Mouse (Mus musculus) G1E (cell line): ENCODE measurements at regions not wholly inside any gene's neighbourhood (a gene's known extent, or its start where the extent isn't known, plus 50 kb on each side); places are given as distances from the start of the nearest gene placed in this dataset.

Source experiments
- ATAC-seq: 2 replicates; pipeline ENCODE4 v1.8.0; 2016; ENCODE audit warnings: mild to moderate bottlenecking; ENCODE audit not compliant: insufficient number of reproducible peaks, poor library complexity, low FRiP score, severe bottlenecking; ENCODE audit errors: extremely low read depth
- DNase-seq: peaks from one replicate; pipeline ENCODE4 v3.0.0; 2012; ENCODE audit warnings: low spot score
- H3K27me3 ChIP-seq: 2 replicates; pipeline ENCODE4 v1.6.1; 2012; ENCODE audit warnings: mild to moderate bottlenecking, low read length, inconsistent platforms; ENCODE audit not compliant: insufficient read depth
- H3K36me3 ChIP-seq: replicated peaks from 2 replicates; pipeline ENCODE3; 2012; ENCODE audit warnings: mild to moderate bottlenecking, inconsistent platforms
- H3K4me1 ChIP-seq: 2 replicates; pipeline ENCODE4 v1.6.1; 2012; ENCODE audit warnings: low read depth, low read length, inconsistent platforms, mixed read lengths; ENCODE audit not compliant: insufficient read depth
- H3K4me3 ChIP-seq: 2 replicates; pipeline ENCODE4 v1.5.1; 2012; ENCODE audit warnings: low read depth, mild to moderate bottlenecking, inconsistent platforms, low read length, moderate library complexity, mixed read lengths
- H3K9me3 ChIP-seq: replicated peaks from 2 replicates; pipeline ENCODE4 v1.6.1; 2012; ENCODE audit warnings: inconsistent platforms
- CTCF ChIP-seq: IDR thresholded peaks from 2 replicates; pipeline ENCODE4 v1.5.1; 2012; ENCODE audit warnings: low read depth, low read length, inconsistent platforms, mixed read lengths
- GATA1 ChIP-seq: IDR thresholded peaks from 2 replicates; pipeline ENCODE4 v1.6.1; 2012; ENCODE audit warnings: borderline replicate concordance, low read length, inconsistent platforms, mixed read lengths
- GATA2 ChIP-seq: IDR thresholded peaks from 2 replicates; pipeline ENCODE4 v1.6.1; 2012; ENCODE audit warnings: low read depth, low read length, inconsistent platforms, borderline replicate concordance
- POLR2AphosphoS5 ChIP-seq: IDR thresholded peaks from 2 replicates; pipeline ENCODE4 v1.6.1; 2012; ENCODE audit warnings: low read depth, low read length, inconsistent platforms; ENCODE audit not compliant: insufficient replicate concordance
- TAL1 ChIP-seq: conservative IDR thresholded peaks from 2 replicates; pipeline ENCODE4 v1.6.1; 2012; ENCODE audit warnings: low read depth, low read length, inconsistent platforms, mixed read lengths

DNA sequence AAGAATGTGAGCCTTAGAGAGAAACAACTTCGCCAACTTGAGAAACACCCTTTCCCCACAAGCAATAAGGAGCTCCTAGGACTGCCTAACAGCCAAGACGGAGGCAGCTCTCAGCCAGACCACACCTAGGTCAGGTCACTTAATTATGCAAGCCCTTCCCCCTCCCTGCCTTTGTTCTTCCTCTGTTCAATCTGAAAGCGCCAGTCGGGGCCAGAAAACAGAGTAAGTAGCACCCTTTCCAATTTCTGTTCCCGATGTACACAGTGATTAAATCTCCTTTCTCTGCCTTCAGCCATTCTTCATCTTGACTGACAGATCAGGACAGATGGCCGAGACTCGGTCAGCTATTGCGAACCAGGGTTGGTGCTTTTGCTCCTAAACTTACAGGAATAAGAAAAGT is 177.0 kb upstream of the Sfrp2 start:
- no peaks in the 10 kb centered on the region for H3K27me3 ChIP-seq
- no peaks in the 10 kb centered on the region for H3K4me1 ChIP-seq
- no peaks in the 10 kb centered on the region for H3K9me3 ChIP-seq
- DNase-seq (no peak), ATAC-seq (no peak)
- H3K4me3 ChIP-seq, result no peak overlapping the region
- no peak for TF ChIP-seq CTCF
- TF ChIP-seq GATA2, result no peak
- no peak for TF ChIP-seq POLR2AphosphoS5
- no peak for TF ChIP-seq GATA1
- TF ChIP-seq TAL1, result no peak
- no peaks in the 10 kb centered on the region for H3K36me3 ChIP-seq

GRCm38 (mm10) chr3:83591206-83591605 is 174.9 kb upstream of the Sfrp2 start:
- TF ChIP-seq TAL1 (no peak), GATA1 (no peak), POLR2AphosphoS5 (no peak), CTCF (no peak), GATA2 (no peak)
- Histone ChIP-seq H3K4me1 (no peaks in the 10 kb centered on the region), H3K27me3 (no peaks in the 10 kb centered on the region), H3K36me3 (no peaks in the 10 kb centered on the region), H3K9me3 (no peaks in the 10 kb centered on the region), H3K4me3 (no peak overlapping the region)
- DNase-seq, result no peak
- ATAC-seq, result no peak

GRCm38 (mm10) chr3:83593321-83593720 is 172.8 kb upstream of the Sfrp2 start:
- DNase-seq (no peak), ATAC-seq (no peak)
- TF ChIP-seq TAL1, result no peak
- no peak for TF ChIP-seq GATA1
- no peak for TF ChIP-seq POLR2AphosphoS5
- TF ChIP-seq CTCF, result no peak
- TF ChIP-seq GATA2, result no peak
- no peak overlapping the region for H3K4me3 ChIP-seq
- H3K9me3 ChIP-seq, result no peaks in the 10 kb centered on the region
- no peaks in the 10 kb centered on the region for H3K4me1 ChIP-seq
- no peaks in the 10 kb centered on the region for H3K27me3 ChIP-seq
- no peaks in the 10 kb centered on the region for H3K36me3 ChIP-seq

DNA sequence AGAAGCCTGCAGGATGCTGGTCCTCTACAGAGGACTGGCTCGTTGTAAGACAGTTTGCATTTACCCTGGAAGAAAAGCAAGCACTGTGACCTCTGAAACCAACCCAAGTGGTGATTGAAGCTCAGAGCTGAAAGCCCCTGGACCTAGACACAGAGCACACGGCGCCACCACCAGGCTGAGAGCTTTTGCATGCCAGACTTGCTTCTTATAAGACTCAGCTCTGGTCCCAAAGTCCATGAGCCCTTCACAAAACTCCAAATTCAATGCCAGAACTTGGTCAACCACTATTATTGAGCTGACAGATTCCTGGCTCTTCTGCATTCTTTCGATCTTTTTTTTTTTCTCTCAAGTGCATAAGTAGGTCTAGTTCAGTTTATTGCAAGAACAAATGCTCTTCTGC is 164.6 kb upstream of the Sfrp2 start:
- DNase-seq (no peak), ATAC-seq (no peak)
- no peak for TF ChIP-seq CTCF
- TF ChIP-seq GATA2, result no peak
- Histone ChIP-seq H3K4me3 (no peak overlapping the region), H3K4me1 (no peaks in the 10 kb centered on the region), H3K9me3 (no peaks in the 10 kb centered on the region), H3K27me3 (no peaks in the 10 kb centered on the region), H3K36me3 (no peaks in the 10 kb centered on the region)

DNA sequence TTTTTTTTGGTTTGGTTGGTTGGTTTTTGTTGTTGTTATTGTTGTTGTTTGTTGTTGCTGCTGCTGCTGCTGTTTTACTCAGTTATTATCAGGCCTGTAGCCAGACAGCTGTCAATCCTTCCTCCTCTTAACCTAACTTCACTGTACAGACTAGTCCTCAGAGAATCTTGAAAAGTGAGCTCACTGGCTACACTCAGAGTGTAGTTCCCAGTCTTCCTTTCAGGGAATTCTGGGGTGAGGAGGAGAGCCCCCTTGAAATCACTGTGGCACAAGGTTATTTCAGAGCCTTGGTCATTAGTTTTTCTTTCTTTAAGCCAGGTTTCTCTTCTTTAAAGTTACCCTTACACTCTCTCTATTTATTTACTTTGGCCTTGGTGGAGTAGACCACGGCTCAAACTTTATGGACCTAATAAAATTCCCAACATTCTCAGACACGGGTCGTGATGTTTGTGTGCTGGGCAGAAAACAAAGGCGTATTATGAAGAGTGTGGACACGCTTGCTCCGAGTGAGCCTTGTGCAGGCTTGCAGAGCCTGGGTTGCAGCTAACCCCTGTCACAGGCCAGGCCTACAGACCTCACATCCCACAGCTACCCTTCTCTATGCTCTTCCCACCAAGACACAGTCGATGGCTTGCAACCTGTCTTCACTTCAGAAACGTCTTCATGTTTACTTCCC is 156.9 kb upstream of the Sfrp2 start:
- ATAC-seq, result no peak

GRCm38 (mm10) chr3:83620435-83620834 is 145.7 kb upstream of the Sfrp2 start:
- TF ChIP-seq GATA1, result no peak
- TF ChIP-seq POLR2AphosphoS5, result no peak
- no peak for TF ChIP-seq GATA2
- no peak for TF ChIP-seq CTCF
- Histone ChIP-seq H3K27me3 (no peaks in the 10 kb centered on the region), H3K36me3 (no peaks in the 10 kb centered on the region), H3K4me1 (no peaks in the 10 kb centered on the region), H3K4me3 (no peak overlapping the region), H3K9me3 (no peaks in the 10 kb centered on the region)
- DNase-seq, result no peak
- no peak for ATAC-seq

More for the DNA sequence above, 156.9 kb upstream of the Sfrp2 start:
- H3K9me3 ChIP-seq, result no peaks in the 10 kb centered on the region
- DNase-seq, result no peak
- TF ChIP-seq GATA2 (no peak), POLR2AphosphoS5 (no peak), TAL1 (no peak), GATA1 (no peak), CTCF (no peak)
- no peaks in the 10 kb centered on the region for H3K36me3 ChIP-seq
- H3K4me1 ChIP-seq, result no peaks in the 10 kb centered on the region
- H3K4me3 ChIP-seq, result no peak overlapping the region
- H3K27me3 ChIP-seq, result peaks cover 5% of the 10 kb centered on the region; the same call in 1 of the 2 replicates

DNA sequence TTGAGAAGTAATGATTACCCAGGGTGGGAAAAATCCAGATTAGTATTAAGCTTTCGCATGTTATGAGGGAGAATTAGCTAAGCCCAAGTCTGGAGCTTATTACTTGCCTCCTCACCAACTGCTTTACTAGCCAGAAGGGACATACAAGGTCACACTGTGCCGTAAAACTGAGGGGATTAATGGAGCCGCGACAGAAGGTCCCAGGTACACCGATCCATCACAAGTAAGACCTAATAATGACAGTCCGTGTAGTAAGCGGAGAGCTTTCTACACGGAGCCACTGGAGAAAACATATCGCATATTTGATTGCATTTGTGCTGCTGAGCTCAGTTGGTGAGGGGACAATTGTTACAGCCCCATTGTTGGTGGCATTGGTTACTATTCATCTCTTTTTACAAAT is 133.1 kb upstream of the Sfrp2 start:
- ATAC-seq (no peak), DNase-seq (no peak)
- Histone ChIP-seq H3K36me3 (no peaks in the 10 kb centered on the region), H3K27me3 (no peaks in the 10 kb centered on the region), H3K4me1 (no peaks in the 10 kb centered on the region), H3K4me3 (no peak overlapping the region), H3K9me3 (no peaks in the 10 kb centered on the region)
- no peak for TF ChIP-seq GATA2
- TF ChIP-seq GATA1, result no peak
- TF ChIP-seq POLR2AphosphoS5, result no peak
- no peak for TF ChIP-seq TAL1
- no peak for TF ChIP-seq CTCF
